Mouse (Mus musculus) frontal cortex, adult 2 months (tissue): ENCODE results near the gene Senp5. TPM values are rescaled to one million over a fixed set of nuclear protein-coding genes. Genes with fewer than 3 reads are reported as not detected.

Experiments used
- polyA plus RNA-seq: library from polyadenylated mRNA; depleted of rRNA; stranded (reverse); fragments of >200 nt; gene quantifications from 2 replicates; pipeline ENCODE4 v1.2.3, GENCODE M21; 2012; rRNA removed

Gene Senp5
- polyA plus RNA-seq, 1 experiment = 20.7 TPM

Other genes starting within 250 kb of the Senp5 start
- gene Meltf, start 124.5 kb downstream of the Senp5 start, polyA plus RNA-seq = 0.48 and 0.62 TPM in 2 replicates
- 8.8 and 11.6 TPM in 2 replicates for gene Pigz, start 69.4 kb downstream of the Senp5 start, polyA plus RNA-seq
- 75.0 and 89.4 TPM in 2 replicates for gene 0610012G03Rik, start 54.8 kb downstream of the Senp5 start, polyA plus RNA-seq
- 80.2 and 105 TPM in 2 replicates for gene Ncbp2, start 54.8 kb downstream of the Senp5 start, polyA plus RNA-seq
- 17.4 and 18.7 TPM in 2 replicates for gene Pak2, start 76.1 kb upstream of the Senp5 start, polyA plus RNA-seq
- 29.8 and 30.9 TPM in 2 replicates for gene Pigx, start 96.5 kb upstream of the Senp5 start, polyA plus RNA-seq
- gene Cep19, start 96.5 kb upstream of the Senp5 start, polyA plus RNA-seq = 54.8 and 63.1 TPM in 2 replicates
- 5.7 and 6.9 TPM in 2 replicates for gene Nrros, start 162.3 kb upstream of the Senp5 start, polyA plus RNA-seq
- gene Bex6, start 176.5 kb upstream of the Senp5 start, polyA plus RNA-seq = not detected in 2 replicates
- gene Fbxo45, start 243.9 kb upstream of the Senp5 start, polyA plus RNA-seq = 23.1 and 25.6 TPM in 2 replicates
- gene Wdr53, start 243.9 kb upstream of the Senp5 start, polyA plus RNA-seq = 10.6 and 11.9 TPM in 2 replicates